Mouse (Mus musculus) intestine, embryonic 16.5 days (tissue): ENCODE results near the gene Slc35g1. TPM values are rescaled to one million over a fixed set of nuclear protein-coding genes. Genes with fewer than 3 reads are reported as not detected.
A peak's percentile ranks its signal among the peaks of the same experiment; 100 is the strongest.

Experiments used
- ATAC-seq: fragments of 200-750 bp; cut with Nextera tagmentation; 2 replicates; pipeline ENCODE4 v1.8.0; 2017; ENCODE audit warnings: moderate TSS enrichment, moderate library complexity
- H3K27ac ChIP-seq: fragments of 300-500 bp; sonication (generic); 2 replicates; pipeline ENCODE4 v1.5.1; 2014; ENCODE audit warnings: mild to moderate bottlenecking, low read length
- H3K27me3 ChIP-seq: fragments of 300-500 bp; sonication (generic); replicated peaks from 2 replicates; pipeline ENCODE4 v1.6.1; 2014; ENCODE audit warnings: low read length, control low read depth, mixed read lengths; ENCODE audit not compliant: control insufficient read depth, insufficient read depth
- H3K36me3 ChIP-seq: fragments of 300-500 bp; sonication (generic); 2 replicates; pipeline ENCODE4 v1.6.1; 2014; ENCODE audit warnings: low read length, control low read depth; ENCODE audit not compliant: control insufficient read depth, insufficient read depth
- H3K4me1 ChIP-seq: fragments of 300-500 bp; sonication (generic); 2 replicates; pipeline ENCODE4 v1.6.1; 2014; ENCODE audit warnings: low read length, control low read depth, mixed read lengths; ENCODE audit not compliant: control insufficient read depth, insufficient read depth
- H3K4me2 ChIP-seq: fragments of 300-500 bp; sonication (generic); 2 replicates; pipeline ENCODE4 v1.6.1; 2014; ENCODE audit warnings: low read depth, low read length, control low read depth
- H3K4me3 ChIP-seq: fragments of 300-500 bp; sonication (generic); 2 replicates; pipeline ENCODE4 v1.5.1; 2014; ENCODE audit warnings: mild to moderate bottlenecking, low read length
- H3K9ac ChIP-seq: fragments of 300-500 bp; sonication (generic); 2 replicates; pipeline ENCODE4 v1.6.1; 2014; ENCODE audit warnings: low read depth, low read length
- H3K9me3 ChIP-seq: fragments of 300-500 bp; sonication (generic); 2 replicates; pipeline ENCODE4 v1.6.1; 2016; ENCODE audit warnings: low read length, control low read depth; ENCODE audit not compliant: control insufficient read depth
- WGBS: fragments of 180-500 bp; shearing (Covaris S2); extraction: QIAGEN DNeasy Blood & Tissue Kit; methylation state at CpG from one replicate; pipeline ENCODE4 v1.1.7; 2014; 5-methylcytosine and 5-hydroxymethylcytosine counted together
- polyA plus RNA-seq: library from polyadenylated mRNA; unstranded; fragments of >200 nt; fragmentation: Nextera tagmentation; extraction: Ambion mirVana; gene quantifications from 2 replicates; pipeline ENCODE4 v1.2.1, GENCODE M21; 2015

The Slc35g1 gene
- polyA plus RNA-seq, 1 experiment from 2014 or later = 7.0 TPM

GRCm38 (mm10) chr19:38356211-38356828 is 39.5 kb upstream of the Slc35g1 start:
- Histone ChIP-seq H3K4me2 (no peak overlapping the region), H3K27ac (no peak overlapping the region), H3K4me3 (no peak overlapping the region), H3K9ac (no peak overlapping the region), H3K36me3 (no peaks in the 10 kb centered on the region), H3K27me3 (no peaks in the 10 kb centered on the region), H3K9me3 (no peaks in the 10 kb centered on the region), H3K4me1 (no peaks in the 10 kb centered on the region)
- WGBS = 79% methylated on average over 8 of the region's 8 CpGs
- ATAC-seq = no peak

GRCm38 (mm10) chr19:38357956-38358623 is 37.7 kb upstream of the Slc35g1 start:
- Histone ChIP-seq H3K27me3 (no peaks in the 10 kb centered on the region), H3K4me1 (no peaks in the 10 kb centered on the region), H3K9me3 (no peaks in the 10 kb centered on the region), H3K4me3 (no peak overlapping the region), H3K9ac (no peak overlapping the region), H3K36me3 (no peaks in the 10 kb centered on the region), H3K4me2 (no peak overlapping the region), H3K27ac (no peak overlapping the region)
- WGBS = 35% methylated on average over 9 of the region's 9 CpGs
- peak; percentile 88 for ATAC-seq

- WGBS = 90% methylated on average over 1 of the region's 1 CpGs
- no peak for ATAC-seq
Measured at GRCm38 (mm10) chr19:38359287-38359686, 36.5 kb upstream of the Slc35g1 start.

GRCm38 (mm10) chr19:38361850-38362249 is 33.9 kb upstream of the Slc35g1 start:
- H3K27ac ChIP-seq = no peak overlapping the region
- no peaks in the 10 kb centered on the region for H3K4me1 ChIP-seq
- no peaks in the 10 kb centered on the region for H3K9me3 ChIP-seq
- no peak for ATAC-seq
- H3K4me3 ChIP-seq = no peak overlapping the region
- no peaks in the 10 kb centered on the region for H3K36me3 ChIP-seq
- 84% methylated on average over 2 of the region's 2 CpGs for WGBS
- H3K4me2 ChIP-seq = no peak overlapping the region
- no peaks in the 10 kb centered on the region for H3K27me3 ChIP-seq
- H3K9ac ChIP-seq = no peak overlapping the region

More at GRCm38 (mm10) chr19:38359287-38359686, 36.5 kb upstream of the Slc35g1 start:
- H3K4me1 ChIP-seq = no peaks in the 10 kb centered on the region
- H3K27ac ChIP-seq = no peak overlapping the region
- no peak overlapping the region for H3K4me2 ChIP-seq
- H3K4me3 ChIP-seq = no peak overlapping the region
- no peak overlapping the region for H3K9ac ChIP-seq
- no peaks in the 10 kb centered on the region for H3K27me3 ChIP-seq
- H3K36me3 ChIP-seq = no peaks in the 10 kb centered on the region
- H3K9me3 ChIP-seq = no peaks in the 10 kb centered on the region

- Histone ChIP-seq H3K4me2 (no peak overlapping the region), H3K36me3 (no peaks in the 10 kb centered on the region), H3K4me1 (no peaks in the 10 kb centered on the region), H3K4me3 (no peak overlapping the region), H3K9me3 (no peaks in the 10 kb centered on the region), H3K27me3 (no peaks in the 10 kb centered on the region), H3K27ac (no peak overlapping the region), H3K9ac (no peak overlapping the region)
- WGBS = 62% methylated on average over 1 of the region's 1 CpGs
- ATAC-seq = no peak
Measured at GRCm38 (mm10) chr19:38363358-38363757, 32.4 kb upstream of the Slc35g1 start.

GRCm38 (mm10) chr19:38363879-38364659 is 31.7 kb upstream of the Slc35g1 start:
- WGBS = 39% methylated on average over 6 of the region's 6 CpGs
- no peak overlapping the region for H3K4me3 ChIP-seq
- no peak overlapping the region for H3K27ac ChIP-seq
- no peak overlapping the region for H3K4me2 ChIP-seq
- no peaks in the 10 kb centered on the region for H3K4me1 ChIP-seq
- H3K9ac ChIP-seq = no peak overlapping the region
- no peaks in the 10 kb centered on the region for H3K36me3 ChIP-seq
- no peaks in the 10 kb centered on the region for H3K9me3 ChIP-seq
- H3K27me3 ChIP-seq = no peaks in the 10 kb centered on the region
- ATAC-seq = peak; percentile 36; the same call in 1 of the 2 replicates

- Histone ChIP-seq H3K4me3 (no peak overlapping the region), H3K27ac (no peak overlapping the region), H3K9ac (no peak overlapping the region), H3K4me1 (no peaks in the 10 kb centered on the region), H3K36me3 (no peaks in the 10 kb centered on the region), H3K27me3 (no peaks in the 10 kb centered on the region), H3K4me2 (no peak overlapping the region), H3K9me3 (no peaks in the 10 kb centered on the region)
- 32% methylated on average over 11 of the region's 11 CpGs for WGBS
- ATAC-seq = no peak
Measured at GRCm38 (mm10) chr19:38364939-38365614, 30.7 kb upstream of the Slc35g1 start.

- H3K27ac ChIP-seq = no peak overlapping the region
- H3K4me2 ChIP-seq = no peak overlapping the region
Measured at GRCm38 (mm10) chr19:38372460-38373102, 23.2 kb upstream of the Slc35g1 start.

More at GRCm38 (mm10) chr19:38372460-38373102, 23.2 kb upstream of the Slc35g1 start:
- Histone ChIP-seq H3K9me3 (no peaks in the 10 kb centered on the region), H3K9ac (no peak overlapping the region), H3K4me3 (no peak overlapping the region), H3K4me1 (peaks cover 6% of the 10 kb centered on the region; the same call in 1 of the 2 replicates), H3K27me3 (no peaks in the 10 kb centered on the region), H3K36me3 (no peaks in the 10 kb centered on the region)
- ATAC-seq = peak; percentile 88
- 13% methylated on average over 11 of the region's 11 CpGs for WGBS
